In the genomic region with DNA sequence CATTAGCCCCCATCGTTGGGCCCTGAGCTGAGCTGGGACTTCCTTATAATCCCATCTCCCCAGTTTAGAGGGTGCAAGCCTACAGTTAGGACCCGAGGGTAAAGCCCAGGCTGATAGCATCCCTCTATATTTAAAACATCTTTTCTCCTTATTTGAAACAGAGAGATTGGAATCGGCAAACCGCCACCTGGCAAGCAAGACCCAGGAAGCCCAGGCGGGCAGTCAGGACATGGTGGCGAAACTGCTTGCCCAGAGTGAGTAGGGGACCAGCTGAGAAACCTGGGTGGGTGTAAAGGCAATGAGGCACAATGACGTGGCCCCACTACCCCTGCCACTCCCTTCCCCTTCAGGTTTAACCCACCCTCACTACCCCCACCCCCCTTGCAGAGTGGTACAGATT, we compare ENCODE assay signal across 9 mouse cellular contexts. TPM values are rescaled to one million over a fixed set of nuclear protein-coding genes. Genes with fewer than 3 reads are reported as not detected.
DNase-seq lines count a peak whose midpoint lies in the region; ATAC-seq and TF ChIP-seq lines count a peak whose summit lies in the region.
"Had no signal": no experiment of that assay in that cellular context is flagged by ENCODE, and none has a peak within 500 bp of the region (broad histone marks: within the 10 kb centered on the region; RNA-seq: fewer than 3 reads in every experiment).

No protein-coding gene starts in this region.

- no peak overlapping the region for H3K4me2 ChIP-seq in lung, embryonic 14.5 days
- no peak overlapping the region for H3K4me2 ChIP-seq in intestine, embryonic 16.5 days (ENCODE audit: low read depth, low read length)
- H3K4me2 ChIP-seq in neural tube, embryonic 15.5 days = no peak overlapping the region

- peaks cover 58% of the 10 kb centered on the region for H3K4me1 ChIP-seq in lung, embryonic 14.5 days (ENCODE audit: insufficient read depth)
- peaks cover 74% of the 10 kb centered on the region for H3K4me1 ChIP-seq in intestine, embryonic 16.5 days (ENCODE audit: control insufficient read depth, insufficient read depth, low read length)
- H3K4me1 ChIP-seq in neural tube, embryonic 15.5 days = peaks cover 77% of the 10 kb centered on the region

- H3K27me3 ChIP-seq in lung, embryonic 14.5 days (ENCODE audit: insufficient read depth, low read length) = no peaks in the 10 kb centered on the region
- no peaks in the 10 kb centered on the region for H3K27me3 ChIP-seq in intestine, embryonic 16.5 days (replicated peaks; ENCODE audit: control insufficient read depth, insufficient read depth, low read length)
- H3K27me3 ChIP-seq in neural tube, embryonic 15.5 days (replicated peaks) = no peaks in the 10 kb centered on the region

- no peak for TF ChIP-seq CTCF in lung, embryonic 14.5 days (IDR thresholded peaks at IDR 0.05; ENCODE audit: low read depth)

- no peaks in the 10 kb centered on the region for H3K9me3 ChIP-seq in lung, embryonic 14.5 days (ENCODE audit: low read depth, low read length)
- no peaks in the 10 kb centered on the region for H3K9me3 ChIP-seq in intestine, embryonic 16.5 days (ENCODE audit: control insufficient read depth, low read length)
- H3K9me3 ChIP-seq in neural tube, embryonic 15.5 days (replicated peaks) = no peaks in the 10 kb centered on the region

- 79% methylated on average over 7 of the region's 7 CpGs for WGBS in lung, embryonic 14.5 days
- WGBS in intestine, embryonic 16.5 days = 84% methylated on average over 7 of the region's 7 CpGs
- WGBS in neural tube, embryonic 15.5 days = 74% methylated on average over 7 of the region's 7 CpGs

- H3K36me3 ChIP-seq in lung, embryonic 14.5 days (ENCODE audit: insufficient read depth) = peaks cover 98% of the 10 kb centered on the region
- peaks cover 42% of the 10 kb centered on the region for H3K36me3 ChIP-seq in intestine, embryonic 16.5 days (ENCODE audit: control insufficient read depth, insufficient read depth, low read length)
- peaks cover 80% of the 10 kb centered on the region for H3K36me3 ChIP-seq in neural tube, embryonic 15.5 days

- H3K27ac ChIP-seq in lung, embryonic 14.5 days (ENCODE audit: low read depth) = peak overlapping the region; percentile 83; the same call in 1 of the 2 replicates
- H3K27ac ChIP-seq in intestine, embryonic 16.5 days (ENCODE audit: low read length) = peak overlapping the region; percentile 67
- H3K27ac ChIP-seq in neural tube, embryonic 15.5 days (replicated peaks) = 0 out of 2 replicates have a peak overlapping the region, but pooled peaks have one; percentile 69
- H3K27ac ChIP-seq: macrophage had no signal

- H3K9ac ChIP-seq in lung, embryonic 14.5 days = no peak overlapping the region
- H3K9ac ChIP-seq in intestine, embryonic 16.5 days (ENCODE audit: low read depth, low read length) = no peak overlapping the region
- H3K9ac ChIP-seq in neural tube, embryonic 15.5 days (replicated peaks) = no peak overlapping the region

- no peak overlapping the region for H3K4me3 ChIP-seq in lung, embryonic 14.5 days (ENCODE audit: low read depth, low read length)
- no peak overlapping the region for H3K4me3 ChIP-seq in intestine, embryonic 16.5 days (ENCODE audit: low read length)
- H3K4me3 ChIP-seq in neural tube, embryonic 15.5 days (replicated peaks) = no peak overlapping the region

- ATAC-seq in lung, embryonic 14.5 days (ENCODE audit: insufficient read depth) = no peak
- no peak for ATAC-seq in intestine, embryonic 16.5 days
- ATAC-seq in neural tube, embryonic 15.5 days (ENCODE audit: low FRiP score) = no peak

- peak; percentile 10 to 32 for DNase-seq in adrenal gland, adult 18-20 months (ENCODE audit: low spot score in 2 of 2)
- no peak for DNase-seq in adrenal gland, postnatal 14 days
- DNase-seq in lung, embryonic 14.5 days = no peak
- DNase-seq in lung, adult 18-20 months = no peak
- no peak for DNase-seq in frontal cortex, postnatal 14 days (ENCODE audit: low spot score in 2 of 2)
- no peak for DNase-seq in retina, postnatal 1 day

RNA-seq across cellular contexts. Expression of a gene that starts 8.5 kb away (rescaled TPM):
- total RNA-seq in adrenal gland, adult 18-20 months (2021) = 100 to 1,000 TPM in 1 of 2 experiments, 10 to 100 TPM in 1; 73.0 to 202 TPM
- total RNA-seq in adrenal gland, postnatal 14 days (2021) = 160 and 219 TPM in 2 replicates
- polyA plus RNA-seq in lung, embryonic 14.5 days (2014; fragmentation: Nextera tagmentation; extraction: Ambion mirVana) = 40.3 and 49.4 TPM in 2 replicates
- polyA plus RNA-seq in intestine, embryonic 16.5 days (2015; fragmentation: Nextera tagmentation; extraction: Ambion mirVana) = 20.4 and 21.8 TPM in 2 replicates
- polyA plus RNA-seq in neural tube, embryonic 15.5 days (2015; fragmentation: Nextera tagmentation; extraction: Ambion mirVana) = 41.5 and 57.0 TPM in 2 replicates

Comparison
In these comparisons a context has a peak if more than half of its experiments do, and no peak if none do; other contexts are left out.
1. DNase-seq: peak in adrenal gland, adult 18-20 months (2 of 2); none in adrenal gland, postnatal 14 days (single experiment), lung, embryonic 14.5 days (single experiment), lung, adult 18-20 months (0 of 2), frontal cortex, postnatal 14 days (0 of 2) and retina, postnatal 1 day (single experiment).
2. Peak in every context shown above with its lines, with median percentiles within 50 percentile points of each other: H3K27ac ChIP-seq.